Mouse (Mus musculus) liver, embryonic 14.5 days (tissue): Measurements from ENCODE around the gene Gm33543.

ENCODE experiments used
- CTCF ChIP-seq: IDR thresholded peaks from 2 replicates; pipeline ENCODE4 v1.5.1; 2016; ENCODE audit warnings: antibody characterized with exemption, low read depth, control low read depth
- EP300 ChIP-seq: IDR thresholded peaks from 2 replicates; pipeline ENCODE4 v1.6.1; 2016; ENCODE audit warnings: antibody characterized with exemption, low read depth

DNA sequence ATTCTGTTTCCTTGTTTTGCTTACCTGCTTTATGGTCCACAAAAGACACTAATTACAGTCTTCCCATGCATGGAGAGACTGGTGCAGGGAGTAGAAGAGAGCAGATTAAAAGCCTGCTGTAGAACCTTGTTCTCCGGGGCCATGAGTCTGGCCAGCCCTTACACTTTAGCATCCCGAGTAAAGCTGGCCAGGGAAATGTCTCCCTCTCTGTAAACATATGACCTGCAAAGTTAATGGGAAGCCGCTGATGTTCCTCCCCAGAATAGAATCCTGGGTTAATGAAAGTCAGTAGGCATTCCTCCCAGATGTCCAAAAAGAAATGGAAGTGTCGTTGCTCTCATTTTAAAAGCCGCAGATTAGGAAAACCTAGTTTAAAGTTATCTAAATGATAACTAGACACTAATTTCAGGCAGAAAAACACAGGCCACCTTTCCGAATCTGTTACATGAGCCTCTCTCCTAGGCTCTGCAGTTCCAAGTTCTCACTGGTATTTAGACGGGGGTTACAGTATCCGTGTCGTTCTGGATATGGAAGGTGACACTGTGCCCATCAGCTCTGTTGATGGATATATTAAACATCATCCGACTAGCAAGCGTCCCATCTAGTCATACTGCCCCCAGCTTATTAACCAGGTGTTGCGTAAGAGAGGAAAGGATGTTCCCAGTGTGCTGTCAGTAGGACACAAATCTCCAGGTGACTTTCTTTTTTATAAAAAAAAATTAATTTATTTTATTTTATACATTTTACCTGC, 44.9 kb downstream of the Gm33543 start:
- no peak for TF ChIP-seq CTCF
- no peak for TF ChIP-seq EP300
